In genomic region chr9:100545715-100546593, GRCm38 (mm10) we compare ENCODE assay signal across 8 mouse cellular contexts. TPM values are rescaled to one million over a fixed set of nuclear protein-coding genes. Genes with fewer than 3 reads are reported as not detected.
A peak's percentile ranks its signal among the peaks of the same experiment; 100 is the strongest.
DNase-seq lines count a peak whose midpoint lies in the region; ATAC-seq and TF ChIP-seq lines count a peak whose summit lies in the region.

Gene Nck1, minus strand, starts transcription at chr9:100546134.

- WGBS in heart, embryonic 12.5 days, result under 1% methylated on average over 91 of the region's 93 CpGs
- under 1% methylated on average over 74 of the region's 93 CpGs for WGBS in kidney, postnatal 0 days
- WGBS in liver, embryonic 11.5 days, result under 1% methylated on average over 88 of the region's 93 CpGs
- WGBS in stomach, embryonic 14.5 days, result under 1% methylated on average over 77 of the region's 93 CpGs

- peaks cover 16% of the 10 kb centered on the region for H3K4me1 ChIP-seq in heart, embryonic 12.5 days (replicated peaks)
- peaks cover 10% of the 10 kb centered on the region for H3K4me1 ChIP-seq in kidney, postnatal 0 days (replicated peaks; ENCODE audit: insufficient read depth, low read length)
- no peaks in the 10 kb centered on the region; the same call in 1 of the 2 replicates for H3K4me1 ChIP-seq in liver, embryonic 11.5 days (replicated peaks; ENCODE audit: control insufficient read depth, insufficient read depth, low read length)
- H3K4me1 ChIP-seq in stomach, embryonic 14.5 days (ENCODE audit: control insufficient read depth, insufficient read depth, low read length), result peaks cover 11% of the 10 kb centered on the region

- peak; percentile 98 for ATAC-seq in erythroid progenitor cell, adult 5-6 weeks (replicated peaks; ENCODE audit: low FRiP score, poor library complexity, severe bottlenecking)
- ATAC-seq in heart, embryonic 12.5 days (ENCODE audit: insufficient number of reproducible peaks, low FRiP score), result peak; percentile 99
- ATAC-seq in kidney, postnatal 0 days (replicated peaks; ENCODE audit: low FRiP score, low read depth), result peak; percentile 100
- peak; percentile 99 for ATAC-seq in liver, embryonic 11.5 days (replicated peaks; ENCODE audit: low FRiP score)
- ATAC-seq in stomach, embryonic 14.5 days (ENCODE audit: insufficient number of reproducible peaks, insufficient read depth, low FRiP score, low read depth), result peak; percentile 100

- H3K4me3 ChIP-seq in heart, embryonic 12.5 days, result peak within 1 kb of the TSS; percentile 68
- peak within 1 kb of the TSS; percentile 88 for H3K4me3 ChIP-seq in kidney, postnatal 0 days (replicated peaks; ENCODE audit: low read depth, low read length)
- peak within 1 kb of the TSS; percentile 89 for H3K4me3 ChIP-seq in liver, embryonic 11.5 days (ENCODE audit: low read depth, low read length)
- peak within 1 kb of the TSS; percentile 94 for H3K4me3 ChIP-seq in stomach, embryonic 14.5 days (ENCODE audit: low read depth, low read length)

- DNase-seq in CD4-positive helper T cell, adult 2 months (ENCODE audit: low read depth, low spot score), result peak; percentile 98
- peak; percentile 93 for DNase-seq in brain, embryonic 18.5 days (ENCODE audit: low read depth, low spot score)
- peak; percentile 99 for DNase-seq in kidney, postnatal 0 days (ENCODE audit: low spot score)
- DNase-seq in liver, embryonic 11.5 days (ENCODE audit: low spot score), result peak; percentile 97
- peak; percentile 98 for DNase-seq in naive thymus-derived CD4-positive, alpha-beta T cell, adult 2 months (ENCODE audit: low read depth)

- H3K4me2 ChIP-seq in heart, embryonic 12.5 days, result peak within 1 kb of the TSS; percentile 84
- peak within 1 kb of the TSS; percentile 82 for H3K4me2 ChIP-seq in kidney, postnatal 0 days (ENCODE audit: low read length)
- peak within 1 kb of the TSS; percentile 85 for H3K4me2 ChIP-seq in liver, embryonic 11.5 days
- peak within 1 kb of the TSS; percentile 84 for H3K4me2 ChIP-seq in stomach, embryonic 14.5 days (replicated peaks; ENCODE audit: low read depth, low read length)

- peaks cover 11% of the 10 kb centered on the region for H3K36me3 ChIP-seq in heart, embryonic 12.5 days
- H3K36me3 ChIP-seq in kidney, postnatal 0 days (ENCODE audit: insufficient read depth, low read length), result no peaks in the 10 kb centered on the region
- no peaks in the 10 kb centered on the region for H3K36me3 ChIP-seq in liver, embryonic 11.5 days (ENCODE audit: control insufficient read depth, insufficient read depth, low read length)
- H3K36me3 ChIP-seq in stomach, embryonic 14.5 days (ENCODE audit: control insufficient read depth, insufficient read depth, low read length), result no peaks in the 10 kb centered on the region

- H3K27ac ChIP-seq in heart, embryonic 12.5 days (ENCODE audit: poor library complexity, severe bottlenecking), result peak within 1 kb of the TSS; percentile 88
- peak within 1 kb of the TSS; percentile 95 for H3K27ac ChIP-seq in kidney, postnatal 0 days
- peak within 1 kb of the TSS; percentile 87 for H3K27ac ChIP-seq in liver, embryonic 11.5 days (ENCODE audit: low read depth, low read length)
- H3K27ac ChIP-seq in stomach, embryonic 14.5 days (ENCODE audit: low read length), result peak within 1 kb of the TSS; percentile 85

- peak within 1 kb of the TSS; percentile 87 for H3K9ac ChIP-seq in heart, embryonic 12.5 days
- H3K9ac ChIP-seq in kidney, postnatal 0 days (ENCODE audit: low read depth, low read length), result peak within 1 kb of the TSS; percentile 90
- peak within 1 kb of the TSS; percentile 91 for H3K9ac ChIP-seq in liver, embryonic 11.5 days (ENCODE audit: low read depth, low read length)
- peak within 1 kb of the TSS; percentile 57 for H3K9ac ChIP-seq in stomach, embryonic 14.5 days (replicated peaks; ENCODE audit: low read depth, low read length)

- TF ChIP-seq CTCF in kidney, postnatal 0 days (IDR thresholded peaks at IDR 0.05; ENCODE audit: low read depth), result peak; percentile 64

- H3K27me3 ChIP-seq in heart, embryonic 12.5 days (replicated peaks), result no peaks in the 10 kb centered on the region
- H3K27me3 ChIP-seq in kidney, postnatal 0 days (ENCODE audit: insufficient read depth, low read length), result no peaks in the 10 kb centered on the region
- no peaks in the 10 kb centered on the region for H3K27me3 ChIP-seq in liver, embryonic 11.5 days (replicated peaks; ENCODE audit: control insufficient read depth, insufficient read depth, low read length)
- H3K27me3 ChIP-seq in stomach, embryonic 14.5 days (ENCODE audit: control insufficient read depth, insufficient read depth, low read length), result no peaks in the 10 kb centered on the region

- H3K9me3 ChIP-seq in heart, embryonic 12.5 days (replicated peaks), result 0 out of 2 replicates have a peak, but pooled peaks cover 3% of the 10 kb centered on the region
- no peaks in the 10 kb centered on the region for H3K9me3 ChIP-seq in kidney, postnatal 0 days (replicated peaks; ENCODE audit: low read length)
- H3K9me3 ChIP-seq in liver, embryonic 11.5 days (ENCODE audit: control insufficient read depth, low read length), result peaks cover 6% of the 10 kb centered on the region; the same call in 1 of the 2 replicates
- H3K9me3 ChIP-seq in stomach, embryonic 14.5 days (ENCODE audit: control insufficient read depth, low read depth, low read length), result peaks cover 5% of the 10 kb centered on the region; the same call in 1 of the 2 replicates

RNA-seq across cellular contexts. Expression of gene Nck1, which starts in this region (rescaled TPM):
- total RNA-seq in erythroid progenitor cell, adult 5-6 weeks (2015; ENCODE audit: low replicate concordance), result 20.5 and 21.3 TPM in 2 replicates
- 20.2 and 43.7 TPM in 2 replicates for total RNA-seq in erythroid progenitor cell, adult 5-6 weeks (2017; ENCODE audit: low replicate concordance)
- polyA plus RNA-seq in heart, embryonic 12.5 days (2016; fragmentation: Nextera tagmentation; extraction: Ambion mirVana), result 59.4 and 64.1 TPM in 2 replicates
- 70.3 and 75.8 TPM in 2 replicates for polyA plus RNA-seq in kidney, postnatal 0 days (2015; fragmentation: Nextera tagmentation; extraction: Ambion mirVana)
- polyA plus RNA-seq in liver, embryonic 11.5 days (2014; fragmentation: Nextera tagmentation; extraction: Ambion mirVana), result 51.6 and 51.9 TPM in 2 replicates
- polyA plus RNA-seq in stomach, embryonic 14.5 days (2014; fragmentation: Nextera tagmentation; extraction: Ambion mirVana), result 67.4 and 69.8 TPM in 2 replicates

Comparison
In these comparisons a context has a peak if more than half of its experiments do, and no peak if none do; other contexts are left out.
1. Peak in every context shown above with its lines: DNase-seq, ATAC-seq, H3K4me3 ChIP-seq and H3K27ac ChIP-seq.